Mouse (Mus musculus): ENCODE data around the gene Stub1. TPM values are rescaled to one million over a fixed set of nuclear protein-coding genes. Genes with fewer than 3 reads are reported as not detected.
A peak's percentile ranks its signal among the peaks of the same experiment; 100 is the strongest.

Gene Stub1
- polyA plus RNA-seq, 1 experiment from 2014 or later = 290 TPM

DNA sequence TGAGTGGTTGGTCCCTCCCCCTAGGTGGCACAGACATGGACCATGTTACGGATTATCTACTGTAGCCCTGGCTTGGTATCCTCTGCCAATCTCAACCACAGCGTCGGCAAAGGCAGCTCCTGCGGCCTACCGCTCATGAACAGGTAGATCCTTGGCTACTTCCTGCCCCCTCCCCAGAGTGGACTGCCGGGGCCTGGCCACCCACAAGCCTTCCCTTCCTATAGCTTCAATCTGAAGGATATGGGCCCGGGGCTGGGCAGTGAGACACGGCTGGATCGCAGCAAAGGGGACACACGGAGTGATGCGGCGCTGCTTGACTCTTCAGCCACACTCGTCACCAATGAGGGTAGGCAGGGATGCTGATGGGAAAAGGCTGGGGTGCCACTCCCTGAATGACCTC, 6.2 kb downstream of the Stub1 start:
- DNase-seq (ENCODE audit: low spot score) (no peak), ATAC-seq (ENCODE audit: low FRiP score) (no peak)
- Histone ChIP-seq H3K9ac (ENCODE audit: low read depth, low read length) (no peak overlapping the region), H3K4me2 (replicated peaks; ENCODE audit: low read depth, low read length) (no peak overlapping the region), H3K27ac (ENCODE audit: low read depth, low read length) (no peak overlapping the region), H3K9me3 (ENCODE audit: control insufficient read depth, low read length) (no peaks in the 10 kb centered on the region), H3K27me3 (ENCODE audit: control insufficient read depth, insufficient read depth, low read length) (no peaks in the 10 kb centered on the region), H3K4me1 (replicated peaks; ENCODE audit: control insufficient read depth, insufficient read depth, low read length) (peaks cover 30% of the 10 kb centered on the region), H3K36me3 (ENCODE audit: control insufficient read depth, insufficient read depth, low read length) (peaks cover 4% of the 10 kb centered on the region; the same call in 1 of the 2 replicates), H3K4me3 (ENCODE audit: low read depth, low read length) (no peak overlapping the region)
- WGBS = 95% methylated on average over 13 of the region's 13 CpGs

DNA sequence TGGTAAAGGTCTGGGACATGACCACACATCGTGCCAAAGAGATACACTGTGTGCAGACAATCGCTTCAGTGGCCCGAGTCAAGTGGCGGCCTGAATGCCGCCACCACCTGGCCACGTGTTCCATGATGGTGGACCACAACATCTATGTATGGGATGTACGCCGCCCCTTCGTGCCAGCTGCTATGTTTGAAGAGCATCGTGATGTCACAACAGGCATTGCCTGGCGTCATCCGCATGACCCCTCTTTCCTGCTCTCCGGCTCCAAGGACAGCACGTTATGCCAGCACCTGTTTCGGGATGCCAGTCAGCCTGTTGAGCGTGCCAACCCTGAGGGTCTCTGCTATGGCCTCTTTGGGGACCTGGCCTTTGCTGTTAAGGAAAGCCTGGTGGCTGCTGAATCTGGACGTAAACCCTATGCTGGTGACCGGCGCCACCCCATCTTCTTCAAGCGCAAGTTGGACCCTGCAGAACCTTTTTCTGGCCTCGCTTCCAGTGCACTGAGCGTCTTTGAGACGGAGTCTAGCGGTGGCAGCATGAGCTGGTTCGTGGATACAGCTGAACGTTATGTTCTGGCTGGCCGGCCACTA, 7.1 kb downstream of the Stub1 start:
- H3K9ac ChIP-seq (ENCODE audit: low read depth, low read length) = no peak overlapping the region
- 97% methylated on average over 27 of the region's 27 CpGs for WGBS
- no peak for DNase-seq (ENCODE audit: low spot score)
- H3K4me1 ChIP-seq (replicated peaks; ENCODE audit: control insufficient read depth, insufficient read depth, low read length) = peaks cover 23% of the 10 kb centered on the region
- H3K4me3 ChIP-seq (ENCODE audit: low read depth, low read length) = no peak overlapping the region
- H3K27ac ChIP-seq (ENCODE audit: low read depth, low read length) = no peak overlapping the region
- no peaks in the 10 kb centered on the region for H3K9me3 ChIP-seq (ENCODE audit: control insufficient read depth, low read length)
- peaks cover 2% of the 10 kb centered on the region; the same call in 1 of the 2 replicates for H3K36me3 ChIP-seq (ENCODE audit: control insufficient read depth, insufficient read depth, low read length)
- no peak for ATAC-seq (ENCODE audit: low FRiP score)
- H3K27me3 ChIP-seq (ENCODE audit: control insufficient read depth, insufficient read depth, low read length) = no peaks in the 10 kb centered on the region
- no peak overlapping the region for H3K4me2 ChIP-seq (replicated peaks; ENCODE audit: low read depth, low read length)

DNA sequence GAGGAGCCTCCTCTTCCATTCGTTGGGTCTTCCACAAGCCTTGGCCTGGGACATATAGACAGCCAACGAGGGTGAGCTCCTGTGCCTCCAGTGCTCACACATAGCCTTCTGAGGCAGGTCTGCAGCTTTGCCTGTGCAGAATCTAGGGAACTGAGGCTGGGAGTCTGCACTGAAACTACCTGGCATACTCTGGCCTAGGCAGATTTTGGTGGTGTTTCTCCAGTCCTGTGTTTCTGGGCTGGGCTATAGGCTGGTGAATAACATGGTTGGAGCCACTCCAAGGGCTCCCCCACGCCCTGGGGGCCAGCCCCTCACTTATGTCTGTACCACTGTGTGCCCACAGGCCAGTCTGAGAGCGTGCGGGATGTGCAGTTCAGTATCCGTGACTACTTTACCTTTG, 7.9 kb downstream of the Stub1 start:
- Histone ChIP-seq H3K27ac (ENCODE audit: low read depth, low read length) (no peak overlapping the region), H3K4me1 (replicated peaks; ENCODE audit: control insufficient read depth, insufficient read depth, low read length) (peaks cover 23% of the 10 kb centered on the region), H3K36me3 (ENCODE audit: control insufficient read depth, insufficient read depth, low read length) (no peaks in the 10 kb centered on the region), H3K4me3 (ENCODE audit: low read depth, low read length) (no peak overlapping the region), H3K27me3 (ENCODE audit: control insufficient read depth, insufficient read depth, low read length) (peaks cover 2% of the 10 kb centered on the region; the same call in 1 of the 2 replicates), H3K9me3 (ENCODE audit: control insufficient read depth, low read length) (no peaks in the 10 kb centered on the region), H3K4me2 (replicated peaks; ENCODE audit: low read depth, low read length) (no peak overlapping the region), H3K9ac (ENCODE audit: low read depth, low read length) (no peak overlapping the region)
- ATAC-seq (ENCODE audit: low FRiP score) (no peak), DNase-seq (ENCODE audit: low spot score) (no peak)
- 97% methylated on average over 6 of the region's 6 CpGs for WGBS

DNA sequence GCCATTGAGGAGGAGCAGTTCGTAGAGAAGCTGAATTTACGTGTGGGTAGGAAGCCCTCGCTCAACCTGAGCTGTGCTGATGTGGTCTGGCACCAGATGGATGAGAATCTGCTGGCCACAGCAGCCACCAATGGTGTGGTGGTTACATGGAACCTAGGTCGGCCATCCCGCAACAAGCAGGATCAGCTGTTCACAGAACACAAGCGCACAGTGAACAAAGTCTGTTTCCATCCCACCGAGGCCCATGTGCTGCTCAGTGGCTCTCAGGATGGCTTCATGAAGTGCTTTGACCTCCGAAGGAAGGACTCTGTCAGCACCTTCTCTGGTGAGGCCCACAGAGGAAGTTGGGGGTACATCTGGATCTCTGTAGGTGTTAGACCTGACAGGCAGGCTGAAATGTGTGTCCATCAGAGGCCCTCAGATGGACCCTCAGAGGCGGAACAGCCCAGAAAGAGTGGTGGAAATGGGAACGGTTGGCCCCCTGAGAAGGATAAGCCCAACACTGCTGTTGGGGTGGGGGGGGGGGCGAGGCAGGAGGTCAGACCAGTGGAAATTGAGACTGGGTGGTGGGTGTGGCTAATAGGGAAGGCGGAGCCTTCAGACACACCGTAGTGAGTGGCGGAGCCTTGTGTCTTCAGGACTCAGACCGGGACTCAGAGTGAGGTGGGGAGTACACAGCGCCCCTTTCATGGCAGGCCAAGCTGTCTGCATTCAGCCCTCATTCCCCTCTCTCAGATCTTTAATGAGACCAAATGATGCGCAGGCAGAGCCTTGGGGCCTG, 8.7 kb downstream of the Stub1 start:
- H3K4me2 ChIP-seq (replicated peaks; ENCODE audit: low read depth, low read length) = peak overlapping the region; percentile 80
- DNase-seq (ENCODE audit: low spot score) (no peak), ATAC-seq (ENCODE audit: low FRiP score) (no peak)
- no peak overlapping the region for H3K27ac ChIP-seq (ENCODE audit: low read depth, low read length)
- WGBS = 73% methylated on average over 17 of the region's 17 CpGs
- H3K4me3 ChIP-seq (ENCODE audit: low read depth, low read length) = peak overlapping the region; percentile 47
- peaks cover 9% of the 10 kb centered on the region; the same call in 1 of the 2 replicates for H3K27me3 ChIP-seq (ENCODE audit: control insufficient read depth, insufficient read depth, low read length)
- no peaks in the 10 kb centered on the region for H3K9me3 ChIP-seq (ENCODE audit: control insufficient read depth, low read length)
- H3K4me1 ChIP-seq (replicated peaks; ENCODE audit: control insufficient read depth, insufficient read depth, low read length) = peaks cover 18% of the 10 kb centered on the region
- H3K36me3 ChIP-seq (ENCODE audit: control insufficient read depth, insufficient read depth, low read length) = no peaks in the 10 kb centered on the region
- H3K9ac ChIP-seq (ENCODE audit: low read depth, low read length) = peak overlapping the region; percentile 69; the same call in 1 of the 2 replicates

DNA sequence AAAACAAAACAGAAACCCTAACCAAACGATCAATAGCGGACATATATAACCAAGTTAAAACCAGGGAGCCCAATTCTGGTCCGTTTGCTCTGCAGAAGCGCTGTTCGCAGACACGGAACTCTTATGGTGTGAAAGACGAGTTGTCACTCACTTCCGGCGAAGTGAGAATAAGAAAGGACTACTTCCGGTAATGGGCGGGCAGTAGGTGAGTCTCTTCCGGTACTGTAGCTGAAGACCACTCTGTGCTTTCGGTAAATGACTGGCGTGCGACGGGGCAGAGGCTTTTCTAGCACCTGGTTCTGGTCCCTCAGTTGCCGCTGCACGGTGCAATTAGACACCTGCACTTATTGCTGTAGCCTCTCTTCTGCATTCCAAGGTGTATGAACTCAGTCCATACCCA, 9.8 kb downstream of the Stub1 start, which contains the start of gene Wdr24:
Gene Wdr24 (plus strand): TSS at position 176 of the 400 bp plus-strand sequence.
- Histone ChIP-seq H3K4me3 (ENCODE audit: low read depth, low read length) (peak within 1 kb of the TSS; percentile 47), H3K9me3 (ENCODE audit: control insufficient read depth, low read length) (no peaks in the 10 kb centered on the region), H3K4me2 (replicated peaks; ENCODE audit: low read depth, low read length) (peak within 1 kb of the TSS; percentile 80), H3K36me3 (ENCODE audit: control insufficient read depth, insufficient read depth, low read length) (no peaks in the 10 kb centered on the region), H3K27ac (ENCODE audit: low read depth, low read length) (0 out of 2 replicates have a peak within 1 kb of the TSS, but pooled peaks have one; percentile 19), H3K9ac (ENCODE audit: low read depth, low read length) (peak within 1 kb of the TSS; percentile 69), H3K4me1 (replicated peaks; ENCODE audit: control insufficient read depth, insufficient read depth, low read length) (peaks cover 15% of the 10 kb centered on the region), H3K27me3 (ENCODE audit: control insufficient read depth, insufficient read depth, low read length) (peaks cover 20% of the 10 kb centered on the region)
- peak; percentile 87 for DNase-seq (ENCODE audit: low spot score)
- ATAC-seq (ENCODE audit: low FRiP score) = no peak
- WGBS = 1% methylated on average over 18 of the region's 18 CpGs

DNA sequence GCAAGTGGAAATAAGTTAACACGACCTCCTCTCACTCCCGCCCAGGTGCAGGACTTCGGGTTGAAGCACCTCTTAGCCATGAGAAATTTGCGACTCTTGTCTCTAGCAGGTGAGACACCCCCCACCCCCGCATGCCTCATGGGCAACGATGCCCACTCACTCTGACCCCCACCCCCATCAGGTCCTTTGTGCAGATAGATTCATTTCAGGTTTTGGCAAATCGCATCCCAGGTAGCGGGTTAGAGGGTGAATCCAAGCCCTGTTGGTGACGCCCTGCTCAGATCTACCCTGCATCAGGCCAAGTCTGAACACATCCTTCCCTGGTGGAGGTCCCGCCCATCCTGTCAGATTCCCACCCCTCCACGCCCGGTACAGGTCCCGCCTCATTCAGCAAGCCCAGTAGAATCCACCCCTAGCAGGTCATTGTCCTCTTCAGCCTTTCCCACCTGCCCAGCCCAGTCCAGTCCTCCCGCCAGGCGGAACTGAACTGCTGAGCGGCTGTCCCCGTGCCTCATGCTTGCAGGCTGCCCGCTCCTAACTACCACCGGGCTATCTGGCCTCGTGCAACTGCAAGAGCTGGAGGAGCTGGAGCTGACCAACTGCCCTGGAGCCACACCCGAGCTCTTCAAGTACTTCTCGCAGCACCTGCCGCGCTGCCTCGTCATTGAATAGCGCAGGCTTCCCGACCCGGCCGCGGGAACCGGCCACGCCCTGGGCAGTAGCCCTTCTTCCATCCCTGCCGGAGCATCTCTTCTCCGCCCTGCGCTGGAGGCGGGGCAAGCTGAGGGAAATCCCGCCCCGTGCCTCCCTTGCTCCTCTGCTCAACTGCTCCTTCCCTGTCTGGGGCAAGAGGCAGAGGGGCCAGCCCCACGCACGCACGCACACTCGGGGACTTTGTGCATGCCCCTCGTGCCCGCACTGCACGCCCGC, 14.1 kb downstream of the Stub1 start:
- H3K27ac ChIP-seq (ENCODE audit: low read depth, low read length) = no peak overlapping the region
- 0 out of 2 replicates have a peak overlapping the region, but pooled peaks have one; percentile 2 for H3K4me3 ChIP-seq (ENCODE audit: low read depth, low read length)
- ATAC-seq (ENCODE audit: low FRiP score) (no peak), DNase-seq (ENCODE audit: low spot score) (peak; percentile 27)
- 7% methylated on average over 44 of the region's 46 CpGs for whole genome bisulfite sequencing
- H3K36me3 ChIP-seq (ENCODE audit: control insufficient read depth, insufficient read depth, low read length) = no peaks in the 10 kb centered on the region
- no peaks in the 10 kb centered on the region for H3K9me3 ChIP-seq (ENCODE audit: control insufficient read depth, low read length)
- peaks cover 4% of the 10 kb centered on the region; the same call in 1 of the 2 replicates for H3K4me1 ChIP-seq (replicated peaks; ENCODE audit: control insufficient read depth, insufficient read depth, low read length)
- peaks cover 31% of the 10 kb centered on the region for H3K27me3 ChIP-seq (ENCODE audit: control insufficient read depth, insufficient read depth, low read length)
- no peak overlapping the region for H3K9ac ChIP-seq (ENCODE audit: low read depth, low read length)
- H3K4me2 ChIP-seq (replicated peaks; ENCODE audit: low read depth, low read length) = peak overlapping the region; percentile 30

DNA sequence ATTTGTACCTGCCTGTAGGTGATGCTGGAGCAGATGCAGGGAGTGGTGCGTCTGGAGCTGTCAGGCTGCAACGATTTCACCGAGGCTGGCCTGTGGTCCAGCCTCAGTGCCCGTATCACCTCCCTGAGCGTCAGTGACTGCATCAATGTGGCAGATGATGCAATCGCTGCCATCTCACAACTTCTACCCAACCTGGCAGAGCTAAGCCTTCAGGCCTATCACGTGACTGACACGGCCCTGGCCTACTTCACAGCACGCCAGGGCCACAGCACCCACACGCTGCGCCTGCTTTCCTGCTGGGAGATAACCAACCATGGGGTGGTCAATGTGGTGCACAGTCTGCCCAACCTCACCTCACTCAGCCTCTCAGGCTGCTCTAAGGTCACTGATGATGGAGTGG, 15.5 kb downstream of the Stub1 start:
- Histone ChIP-seq H3K27me3 (ENCODE audit: control insufficient read depth, insufficient read depth, low read length) (peaks cover 31% of the 10 kb centered on the region), H3K27ac (ENCODE audit: low read depth, low read length) (no peak overlapping the region), H3K4me2 (replicated peaks; ENCODE audit: low read depth, low read length) (no peak overlapping the region), H3K36me3 (ENCODE audit: control insufficient read depth, insufficient read depth, low read length) (no peaks in the 10 kb centered on the region), H3K4me3 (ENCODE audit: low read depth, low read length) (no peak overlapping the region), H3K9ac (ENCODE audit: low read depth, low read length) (no peak overlapping the region), H3K9me3 (ENCODE audit: control insufficient read depth, low read length) (no peaks in the 10 kb centered on the region), H3K4me1 (replicated peaks; ENCODE audit: control insufficient read depth, insufficient read depth, low read length) (0 out of 2 replicates have a peak, but pooled peaks cover 2% of the 10 kb centered on the region)
- DNase-seq (ENCODE audit: low spot score) (no peak), ATAC-seq (ENCODE audit: low FRiP score) (no peak)
- WGBS = 87% methylated on average over 11 of the region's 11 CpGs

DNA sequence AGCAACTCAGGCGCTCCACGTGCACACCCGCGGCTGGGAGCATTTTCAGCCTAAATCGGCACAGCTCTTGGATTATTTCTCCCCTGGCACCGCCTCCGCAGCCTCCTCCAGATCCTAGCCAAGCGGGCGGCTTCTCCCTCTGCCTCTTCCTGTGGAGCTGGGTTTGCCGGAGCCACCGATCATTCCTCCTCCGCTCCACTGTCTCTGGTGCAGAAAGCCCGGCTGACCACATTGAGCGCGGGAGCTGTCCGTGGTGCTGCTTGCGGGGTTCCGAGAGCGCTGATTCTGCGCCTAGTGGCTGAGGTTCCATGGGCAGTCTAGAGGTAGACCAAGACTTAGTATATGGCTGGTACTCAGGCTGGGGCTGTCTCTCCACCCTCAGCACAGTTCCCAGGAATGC, 19.7 kb downstream of the Stub1 start:
- no peak overlapping the region for H3K4me3 ChIP-seq (ENCODE audit: low read depth, low read length)
- H3K27me3 ChIP-seq (ENCODE audit: control insufficient read depth, insufficient read depth, low read length) = peaks cover 13% of the 10 kb centered on the region
- no peak for ATAC-seq (ENCODE audit: low FRiP score)

More for the DNA sequence above, 19.7 kb downstream of the Stub1 start:
- WGBS = 3% methylated on average over 20 of the region's 20 CpGs
- H3K4me1 ChIP-seq (replicated peaks; ENCODE audit: control insufficient read depth, insufficient read depth, low read length) = peaks cover 10% of the 10 kb centered on the region; the same call in 1 of the 2 replicates
- peak; percentile 87 for DNase-seq (ENCODE audit: low spot score)
- 0 out of 2 replicates have a peak overlapping the region, but pooled peaks have one; percentile 9 for H3K4me2 ChIP-seq (replicated peaks; ENCODE audit: low read depth, low read length)
- H3K9me3 ChIP-seq (ENCODE audit: control insufficient read depth, low read length) = no peaks in the 10 kb centered on the region
- H3K27ac ChIP-seq (ENCODE audit: low read depth, low read length) = no peak overlapping the region
- H3K9ac ChIP-seq (ENCODE audit: low read depth, low read length) = no peak overlapping the region
- no peaks in the 10 kb centered on the region for H3K36me3 ChIP-seq (ENCODE audit: control insufficient read depth, insufficient read depth, low read length)
